Mouse (Mus musculus) bone marrow macrophage, adult 2 months (primary cell): ENCODE measurements around the gene Lpcat3.

Experiments used
- CTCF ChIP-seq: IDR thresholded peaks from 2 replicates; pipeline ENCODE4 v1.5.1; 2012; ENCODE audit warnings: low read depth, mild to moderate bottlenecking, low read length, moderate library complexity
- POLR2A ChIP-seq: IDR thresholded peaks from 2 replicates; pipeline ENCODE4 v1.6.1; 2012; ENCODE audit warnings: mild to moderate bottlenecking, low read depth, low read length, borderline replicate concordance

- TF ChIP-seq CTCF (no peak), POLR2A (no peak)
Measured at GRCm38 (mm10) chr6:124712918-124713317, 50.1 kb downstream of the Lpcat3 start.
